Mouse (Mus musculus) hindbrain, embryonic 10.5 days (tissue): ENCODE measurements around the gene Eya3. TPM values are rescaled to one million over a fixed set of nuclear protein-coding genes. Genes with fewer than 3 reads are reported as not detected.

Source experiments
- DNase-seq: peaks from one replicate; pipeline ENCODE4 v3.0.0-alpha.2; 2017; ENCODE audit warnings: low spot score
- H3K27ac ChIP-seq: fragments of 300-500 bp; sonication (generic); 2 replicates; pipeline ENCODE4 v1.5.1; 2016; ENCODE audit warnings: mild to moderate bottlenecking, moderate library complexity
- H3K27me3 ChIP-seq: fragments of 300-500 bp; sonication (generic); 2 replicates; pipeline ENCODE4 v1.6.1; 2016; ENCODE audit warnings: mild to moderate bottlenecking; ENCODE audit not compliant: poor library complexity, insufficient read depth, severe bottlenecking
- H3K36me3 ChIP-seq: fragments of 300-500 bp; sonication (generic); 2 replicates; pipeline ENCODE4 v1.6.1; 2016; ENCODE audit warnings: mild to moderate bottlenecking, moderate library complexity
- H3K4me1 ChIP-seq: fragments of 300-500 bp; sonication (generic); replicated peaks from 2 replicates; pipeline ENCODE4 v1.6.1; 2016; ENCODE audit warnings: mild to moderate bottlenecking
- H3K4me3 ChIP-seq: fragments of 300-500 bp; sonication (generic); 2 replicates; pipeline ENCODE4 v1.5.1; 2016; ENCODE audit warnings: mild to moderate bottlenecking, moderate library complexity
- H3K9me3 ChIP-seq: fragments of 300-500 bp; sonication (generic); 2 replicates; pipeline ENCODE4 v1.6.1; 2016; ENCODE audit warnings: mild to moderate bottlenecking, moderate library complexity
- WGBS: fragments of 180-500 bp; shearing (Covaris S2); methylation state at CpG from one replicate; pipeline ENCODE4 v1.1.7; 2016; 5-methylcytosine and 5-hydroxymethylcytosine counted together
- polyA plus RNA-seq: library from polyadenylated mRNA; unstranded; fragments of >200 nt; fragmentation: Nextera tagmentation; extraction: Ambion mirVana; gene quantifications from 2 replicates; pipeline ENCODE4 v1.2.1, GENCODE M21; 2016

The Eya3 gene
- polyA plus RNA-seq, 1 experiment from 2014 or later, result 24.2 TPM

GRCm38 (mm10) chr4:132617873-132618272 is 20.9 kb upstream of the Eya3 start:
- DNase-seq, result no peak
- H3K27ac ChIP-seq, result no peak overlapping the region
- H3K9me3 ChIP-seq, result peaks cover 16% of the 10 kb centered on the region
- no peaks in the 10 kb centered on the region for H3K27me3 ChIP-seq
- no peak overlapping the region for H3K4me3 ChIP-seq
- no peaks in the 10 kb centered on the region for H3K36me3 ChIP-seq
- WGBS, result 90% methylated on average over 6 of the region's 6 CpGs
- no peaks in the 10 kb centered on the region for H3K4me1 ChIP-seq

GRCm38 (mm10) chr4:132618850-132619375 is 19.9 kb upstream of the Eya3 start:
- H3K27me3 ChIP-seq, result no peaks in the 10 kb centered on the region
- H3K27ac ChIP-seq, result no peak overlapping the region
- no peak for DNase-seq
- no peaks in the 10 kb centered on the region for H3K36me3 ChIP-seq
- peaks cover 16% of the 10 kb centered on the region for H3K9me3 ChIP-seq
- WGBS, result 89% methylated on average over 10 of the region's 10 CpGs
- H3K4me3 ChIP-seq, result no peak overlapping the region
- H3K4me1 ChIP-seq, result no peaks in the 10 kb centered on the region

- Histone ChIP-seq H3K36me3 (no peaks in the 10 kb centered on the region), H3K4me1 (no peaks in the 10 kb centered on the region), H3K4me3 (no peak overlapping the region), H3K27me3 (no peaks in the 10 kb centered on the region), H3K27ac (no peak overlapping the region), H3K9me3 (peaks cover 6% of the 10 kb centered on the region)
- no peak for DNase-seq
- 89% methylated on average over 4 of the region's 4 CpGs for WGBS
These were observed 18.7 kb upstream of the Eya3 start for GRCm38 (mm10) chr4:132620134-132620533.

GRCm38 (mm10) chr4:132621287-132622068 is 17.3 kb upstream of the Eya3 start:
- Histone ChIP-seq H3K4me1 (no peaks in the 10 kb centered on the region), H3K27me3 (no peaks in the 10 kb centered on the region), H3K9me3 (no peaks in the 10 kb centered on the region), H3K27ac (no peak overlapping the region), H3K4me3 (no peak overlapping the region), H3K36me3 (no peaks in the 10 kb centered on the region)
- 71% methylated on average over 7 of the region's 7 CpGs for WGBS
- no peak for DNase-seq

- Histone ChIP-seq H3K27me3 (no peaks in the 10 kb centered on the region), H3K4me1 (no peaks in the 10 kb centered on the region), H3K36me3 (no peaks in the 10 kb centered on the region), H3K4me3 (no peak overlapping the region), H3K27ac (no peak overlapping the region), H3K9me3 (no peaks in the 10 kb centered on the region)
- no peak for DNase-seq
- WGBS, result 83% methylated on average over 5 of the region's 5 CpGs
These were observed 14.6 kb upstream of the Eya3 start for GRCm38 (mm10) chr4:132624034-132624657.

- H3K4me3 ChIP-seq, result no peak overlapping the region
- peak; percentile 31 for DNase-seq
- no peaks in the 10 kb centered on the region for H3K9me3 ChIP-seq
- WGBS, result 16% methylated on average over 2 of the region's 2 CpGs
- no peaks in the 10 kb centered on the region for H3K36me3 ChIP-seq
- H3K27me3 ChIP-seq, result no peaks in the 10 kb centered on the region
- no peak overlapping the region for H3K27ac ChIP-seq
- no peaks in the 10 kb centered on the region for H3K4me1 ChIP-seq
These were observed 10.0 kb upstream of the Eya3 start for GRCm38 (mm10) chr4:132628830-132629229.

- Histone ChIP-seq H3K27ac (no peak overlapping the region), H3K9me3 (no peaks in the 10 kb centered on the region), H3K36me3 (no peaks in the 10 kb centered on the region; the same call in 1 of the 2 replicates), H3K4me3 (no peak overlapping the region), H3K4me1 (peaks cover 16% of the 10 kb centered on the region), H3K27me3 (no peaks in the 10 kb centered on the region)
- DNase-seq, result no peak
- 94% methylated on average over 2 of the region's 2 CpGs for WGBS
These were observed 2.8 kb upstream of the Eya3 start for GRCm38 (mm10) chr4:132635971-132636370.

- 57% methylated on average over 4 of the region's 4 CpGs for WGBS
- no peak overlapping the region for H3K27ac ChIP-seq
- no peak overlapping the region for H3K4me3 ChIP-seq
These were observed 2.2 kb upstream of the Eya3 start for GRCm38 (mm10) chr4:132636554-132636953.

GRCm38 (mm10) chr4:132639191-132639713 is 465 bp downstream of the Eya3 start:
- Histone ChIP-seq H3K4me3 (peak overlapping the region; percentile 79), H3K9me3 (no peaks in the 10 kb centered on the region), H3K27me3 (no peaks in the 10 kb centered on the region), H3K27ac (peak overlapping the region; percentile 91), H3K4me1 (peaks cover 16% of the 10 kb centered on the region), H3K36me3 (peaks cover 24% of the 10 kb centered on the region)
- no peak for DNase-seq
- WGBS, result under 1% methylated on average over 35 of the region's 35 CpGs

More at GRCm38 (mm10) chr4:132636554-132636953, 2.2 kb upstream of the Eya3 start:
- Histone ChIP-seq H3K27me3 (no peaks in the 10 kb centered on the region), H3K36me3 (peaks cover 1% of the 10 kb centered on the region; the same call in 1 of the 2 replicates), H3K9me3 (no peaks in the 10 kb centered on the region), H3K4me1 (peaks cover 16% of the 10 kb centered on the region)
- no peak for DNase-seq

GRCm38 (mm10) chr4:132647439-132647838 is 8.7 kb downstream of the Eya3 start:
- Histone ChIP-seq H3K27me3 (no peaks in the 10 kb centered on the region), H3K4me3 (no peak overlapping the region), H3K9me3 (no peaks in the 10 kb centered on the region), H3K4me1 (no peaks in the 10 kb centered on the region), H3K27ac (no peak overlapping the region), H3K36me3 (peaks cover 20% of the 10 kb centered on the region)
- no peak for DNase-seq
- 83% methylated on average over 7 of the region's 7 CpGs for WGBS

GRCm38 (mm10) chr4:132649271-132649999 is 10.6 kb downstream of the Eya3 start:
- Histone ChIP-seq H3K27ac (no peak overlapping the region), H3K4me3 (no peak overlapping the region), H3K9me3 (no peaks in the 10 kb centered on the region), H3K4me1 (no peaks in the 10 kb centered on the region), H3K36me3 (0 out of 2 replicates have a peak, but pooled peaks cover 5% of the 10 kb centered on the region), H3K27me3 (no peaks in the 10 kb centered on the region)
- DNase-seq, result no peak
- 69% methylated on average over 6 of the region's 6 CpGs for WGBS

GRCm38 (mm10) chr4:132652842-132653241 is 14.1 kb downstream of the Eya3 start:
- no peak for DNase-seq
- H3K36me3 ChIP-seq, result peaks cover 15% of the 10 kb centered on the region
- H3K4me3 ChIP-seq, result no peak overlapping the region
- H3K9me3 ChIP-seq, result no peaks in the 10 kb centered on the region
- H3K27me3 ChIP-seq, result no peaks in the 10 kb centered on the region
- 58% methylated on average over 4 of the region's 4 CpGs for WGBS
- H3K27ac ChIP-seq, result no peak overlapping the region
- H3K4me1 ChIP-seq, result no peaks in the 10 kb centered on the region
